Mouse (Mus musculus): ENCODE measurements around the gene Tmem202.

DNA sequence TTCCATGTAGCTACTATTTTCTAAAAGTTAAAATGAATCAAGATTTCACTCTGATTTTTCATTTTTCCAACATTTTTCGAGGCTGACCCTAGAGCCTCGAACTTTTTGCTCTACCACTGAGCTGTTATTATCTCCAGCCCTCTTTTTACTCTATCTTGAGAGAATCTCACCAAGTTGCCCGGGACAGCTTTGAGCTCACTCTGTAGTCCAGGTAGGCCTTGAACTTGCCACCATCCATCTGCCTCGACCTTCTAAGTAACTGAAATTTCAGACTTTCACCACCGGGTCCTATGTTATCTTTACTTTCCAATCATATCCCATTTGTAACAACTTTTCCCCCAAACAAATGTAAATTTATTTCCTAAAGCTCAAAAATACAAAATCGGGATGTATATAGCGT, 54.9 kb downstream of the Tmem202 start:
- TF ChIP-seq CTCF (IDR thresholded peaks at IDR 0.05; ENCODE audit: extremely low read depth, insufficient read depth, insufficient read length, insufficient replicate concordance) = no peak
- no peak for TF ChIP-seq POLR2A (IDR thresholded peaks at IDR 0.05; ENCODE audit: low read depth, low read length)
